Mouse (Mus musculus) heart, embryonic 16.5 days (tissue): Measurements from ENCODE around the gene Lmo7. TPM values are rescaled to one million over a fixed set of nuclear protein-coding genes. Genes with fewer than 3 reads are reported as not detected.

Source experiments
- ATAC-seq: fragments of 200-750 bp; cut with Nextera tagmentation; replicated peaks from 2 replicates; pipeline ENCODE4 v1.8.0; 2017; ENCODE audit warnings: moderate number of reproducible peaks; ENCODE audit not compliant: insufficient read depth, low FRiP score; ENCODE audit errors: extremely low read depth
- H3K27ac ChIP-seq: fragments of 300-500 bp; sonication (generic); 2 replicates; pipeline ENCODE4 v1.5.1; 2014; ENCODE audit warnings: mild to moderate bottlenecking, low read length, control low read depth, moderate library complexity
- H3K27me3 ChIP-seq: fragments of 300-500 bp; sonication (generic); 2 replicates; pipeline ENCODE4 v1.6.1; 2014; ENCODE audit warnings: low read length, mixed read lengths; ENCODE audit not compliant: control insufficient read depth, insufficient read depth
- H3K36me3 ChIP-seq: fragments of 300-500 bp; sonication (generic); 2 replicates; pipeline ENCODE4 v1.6.1; 2014; ENCODE audit not compliant: control insufficient read depth, insufficient read depth
- H3K4me1 ChIP-seq: fragments of 300-500 bp; sonication (generic); 2 replicates; pipeline ENCODE4 v1.6.1; 2014; ENCODE audit warnings: low read length, mixed read lengths; ENCODE audit not compliant: control insufficient read depth, insufficient read depth
- H3K4me2 ChIP-seq: fragments of 300-500 bp; sonication (generic); 2 replicates; pipeline ENCODE4 v1.6.1; 2014; ENCODE audit warnings: low read depth, mild to moderate bottlenecking, control low read depth, low read length
- H3K4me3 ChIP-seq: fragments of 300-500 bp; sonication (generic); 2 replicates; pipeline ENCODE4 v1.5.1; 2014; ENCODE audit warnings: mild to moderate bottlenecking, control low read depth, low read length
- H3K9ac ChIP-seq: fragments of 300-500 bp; sonication (generic); 2 replicates; pipeline ENCODE4 v1.6.1; 2014; ENCODE audit warnings: low read length, control low read depth
- H3K9me3 ChIP-seq: fragments of 300-500 bp; sonication (generic); replicated peaks from 2 replicates; pipeline ENCODE4 v1.6.1; 2016; ENCODE audit warnings: low read length; ENCODE audit not compliant: control insufficient read depth
- WGBS: fragments of 180-500 bp; shearing (Covaris S2); extraction: QIAGEN DNeasy Blood & Tissue Kit; methylation state at CpG from one replicate; pipeline ENCODE4 v1.1.7; 2014; 5-methylcytosine and 5-hydroxymethylcytosine counted together
- polyA plus RNA-seq: library from polyadenylated mRNA; unstranded; fragments of >200 nt; fragmentation: Nextera tagmentation; extraction: Ambion mirVana; gene quantifications from 2 replicates; pipeline ENCODE4 v1.2.1, GENCODE M21; 2015

Gene Lmo7
- polyA plus RNA-seq, 1 experiment from 2014 or later: 272 TPM

DNA sequence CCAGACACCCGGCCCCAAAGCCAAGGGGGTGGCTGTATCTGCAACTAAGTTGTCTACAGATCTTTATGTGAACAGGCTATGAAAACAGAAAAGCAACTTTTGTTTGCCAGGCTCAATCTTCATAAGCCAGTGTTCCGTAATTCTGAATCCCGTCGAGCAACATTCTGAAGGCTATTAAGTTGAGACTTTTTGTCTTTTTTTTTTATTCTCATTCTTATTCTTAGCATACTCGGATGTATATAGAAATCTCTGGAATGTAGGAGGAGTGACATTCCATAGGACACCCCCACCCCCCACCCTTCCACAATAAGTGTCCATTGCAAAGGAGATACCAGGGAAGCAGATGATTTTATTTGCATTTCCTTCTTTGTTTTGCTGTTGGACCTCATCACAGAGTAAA lies 76.3 kb downstream of the Lmo7 start:
- peaks cover 8% of the 10 kb centered on the region for H3K4me1 ChIP-seq
- H3K9me3 ChIP-seq: no peaks in the 10 kb centered on the region
- no peak overlapping the region for H3K4me2 ChIP-seq
- no peak for ATAC-seq
- H3K27me3 ChIP-seq: no peaks in the 10 kb centered on the region
- no peak overlapping the region for H3K9ac ChIP-seq
- no peaks in the 10 kb centered on the region for H3K36me3 ChIP-seq
- 64% methylated on average over 5 of the region's 5 CpGs for WGBS
- H3K4me3 ChIP-seq: no peak overlapping the region
- no peak overlapping the region for H3K27ac ChIP-seq

DNA sequence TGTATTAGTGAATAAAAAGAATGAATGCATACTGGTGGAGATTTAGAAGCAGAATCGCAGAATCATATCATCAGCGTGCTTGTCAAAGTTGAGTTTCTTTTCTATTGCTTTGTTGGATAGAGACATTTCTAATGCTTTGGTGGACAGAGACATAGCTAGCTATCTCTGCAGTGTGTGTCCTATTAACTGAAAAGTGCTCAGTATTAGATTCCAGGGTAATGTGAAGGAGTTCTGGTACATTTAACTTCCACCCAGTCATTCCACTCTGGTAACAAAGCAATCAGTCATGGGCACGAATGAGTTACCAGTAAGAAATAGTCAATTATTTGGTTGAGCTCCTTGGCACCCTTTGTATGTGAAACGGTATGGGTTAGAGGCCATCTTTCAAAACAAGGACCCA lies 76.8 kb downstream of the Lmo7 start:
- H3K36me3 ChIP-seq: no peaks in the 10 kb centered on the region
- WGBS: 88% methylated on average over 4 of the region's 4 CpGs
- H3K4me2 ChIP-seq: no peak overlapping the region

DNA sequence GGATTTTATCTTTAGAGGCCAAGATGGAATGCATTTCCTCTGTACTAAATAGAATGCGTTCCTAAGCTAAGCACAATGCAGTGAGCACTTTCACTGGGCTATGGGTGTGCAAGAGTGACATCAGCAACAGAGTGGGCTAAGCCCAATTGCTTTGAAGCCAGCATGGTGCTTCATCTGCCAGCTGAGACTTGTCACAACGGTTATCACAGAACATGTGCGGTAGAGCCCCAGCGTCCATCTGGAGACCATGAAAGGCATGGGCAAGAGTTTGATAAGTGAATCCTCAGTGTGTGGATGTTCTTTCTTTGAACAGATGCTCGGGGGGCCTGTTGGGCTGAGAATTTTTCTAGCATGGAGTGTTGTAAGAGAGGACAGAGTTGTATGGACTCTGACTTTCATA lies 86.7 kb downstream of the Lmo7 start:
- Histone ChIP-seq H3K4me2 (no peak overlapping the region), H3K9ac (no peak overlapping the region), H3K4me1 (peaks cover 5% of the 10 kb centered on the region), H3K27ac (peak overlapping the region; percentile 29; the same call in 1 of the 2 replicates), H3K9me3 (no peaks in the 10 kb centered on the region), H3K4me3 (no peak overlapping the region), H3K27me3 (no peaks in the 10 kb centered on the region), H3K36me3 (no peaks in the 10 kb centered on the region)
- 0 out of 2 replicates have a peak, but pooled peaks have one; percentile 37 for ATAC-seq
- WGBS: 27% methylated on average over 5 of the region's 5 CpGs

More for the DNA sequence above, 76.8 kb downstream of the Lmo7 start:
- H3K27ac ChIP-seq: no peak overlapping the region
- H3K4me3 ChIP-seq: no peak overlapping the region
- no peaks in the 10 kb centered on the region for H3K27me3 ChIP-seq
- no peak overlapping the region for H3K9ac ChIP-seq
- H3K9me3 ChIP-seq: no peaks in the 10 kb centered on the region
- H3K4me1 ChIP-seq: peaks cover 8% of the 10 kb centered on the region
- ATAC-seq: no peak

DNA sequence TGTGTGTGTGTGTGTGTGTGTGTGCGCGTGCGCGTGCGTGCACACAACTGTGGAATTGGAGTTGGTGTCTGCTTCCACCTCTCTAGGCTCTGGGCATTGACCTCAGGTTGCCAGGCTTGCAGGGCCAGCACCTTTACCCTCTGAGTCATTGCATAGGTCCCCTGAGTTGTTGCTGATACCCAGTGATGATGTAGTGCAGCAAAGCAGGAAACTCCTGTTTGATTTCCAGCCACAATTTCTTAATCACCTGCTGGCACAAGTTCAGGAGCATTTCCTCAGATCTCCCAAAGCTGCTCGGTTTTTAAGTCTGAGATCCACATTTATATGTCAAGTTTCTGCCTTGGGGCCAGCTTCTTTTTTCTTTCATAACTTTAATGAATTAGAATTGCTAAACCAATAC lies 92.6 kb downstream of the Lmo7 start:
- Histone ChIP-seq H3K4me2 (no peak overlapping the region), H3K9ac (no peak overlapping the region), H3K36me3 (no peaks in the 10 kb centered on the region), H3K9me3 (no peaks in the 10 kb centered on the region), H3K4me1 (no peaks in the 10 kb centered on the region), H3K27me3 (no peaks in the 10 kb centered on the region), H3K4me3 (no peak overlapping the region), H3K27ac (no peak overlapping the region)
- ATAC-seq: 0 out of 2 replicates have a peak, but pooled peaks have one; percentile 37
- WGBS: 87% methylated on average over 6 of the region's 6 CpGs

DNA sequence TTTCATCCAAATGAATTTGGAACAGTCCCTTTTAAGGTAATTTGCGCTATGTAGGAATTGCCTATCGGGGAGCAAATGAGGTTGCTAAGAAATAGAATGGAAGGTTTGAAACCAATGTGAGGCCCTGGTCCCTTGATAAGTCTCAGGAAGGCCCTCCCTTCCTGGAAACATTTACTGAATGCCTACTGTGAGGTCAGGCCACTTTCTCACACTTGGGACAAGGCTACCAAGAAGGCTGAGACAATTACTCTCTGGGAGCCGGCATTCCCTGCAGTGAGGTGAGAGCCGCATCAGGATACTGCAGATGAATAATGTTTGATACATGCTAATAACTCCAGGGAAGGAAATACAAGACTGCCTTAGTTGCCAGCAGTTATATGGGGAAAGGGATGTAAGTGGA lies 93.1 kb downstream of the Lmo7 start:
- no peak overlapping the region for H3K9ac ChIP-seq
- no peaks in the 10 kb centered on the region for H3K27me3 ChIP-seq
- no peaks in the 10 kb centered on the region for H3K9me3 ChIP-seq
- peak; percentile 70 for ATAC-seq
- no peaks in the 10 kb centered on the region for H3K36me3 ChIP-seq
- WGBS: 63% methylated on average over 4 of the region's 4 CpGs
- H3K4me3 ChIP-seq: no peak overlapping the region
- H3K4me2 ChIP-seq: no peak overlapping the region
- peak overlapping the region; percentile 49 for H3K27ac ChIP-seq
- H3K4me1 ChIP-seq: no peaks in the 10 kb centered on the region

DNA sequence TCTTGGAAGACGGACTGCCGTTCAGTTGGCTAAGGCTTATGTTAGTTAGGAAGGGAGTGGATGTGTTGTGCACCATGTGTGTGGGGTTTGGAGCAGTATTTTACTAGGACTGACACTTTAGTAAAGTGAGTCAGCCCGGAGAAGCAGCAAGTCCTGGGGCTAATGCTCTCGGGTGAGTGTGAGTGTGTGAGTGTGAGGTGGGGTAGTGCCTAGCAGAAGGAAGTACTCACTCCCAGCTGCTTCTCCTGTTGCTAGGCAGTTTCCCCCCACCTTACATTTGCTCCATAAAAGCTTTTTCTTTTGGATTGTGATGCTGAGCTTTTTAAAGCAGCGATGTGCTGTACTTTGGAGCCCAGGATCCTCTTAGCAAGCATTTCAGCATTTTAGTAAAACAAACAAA lies 99.9 kb downstream of the Lmo7 start:
- Histone ChIP-seq H3K27ac (no peak overlapping the region), H3K9me3 (no peaks in the 10 kb centered on the region), H3K27me3 (no peaks in the 10 kb centered on the region), H3K9ac (no peak overlapping the region), H3K4me3 (no peak overlapping the region), H3K36me3 (no peaks in the 10 kb centered on the region), H3K4me2 (no peak overlapping the region), H3K4me1 (peaks cover 9% of the 10 kb centered on the region; the same call in 1 of the 2 replicates)
- 73% methylated on average over 5 of the region's 5 CpGs for WGBS
- ATAC-seq: no peak

DNA sequence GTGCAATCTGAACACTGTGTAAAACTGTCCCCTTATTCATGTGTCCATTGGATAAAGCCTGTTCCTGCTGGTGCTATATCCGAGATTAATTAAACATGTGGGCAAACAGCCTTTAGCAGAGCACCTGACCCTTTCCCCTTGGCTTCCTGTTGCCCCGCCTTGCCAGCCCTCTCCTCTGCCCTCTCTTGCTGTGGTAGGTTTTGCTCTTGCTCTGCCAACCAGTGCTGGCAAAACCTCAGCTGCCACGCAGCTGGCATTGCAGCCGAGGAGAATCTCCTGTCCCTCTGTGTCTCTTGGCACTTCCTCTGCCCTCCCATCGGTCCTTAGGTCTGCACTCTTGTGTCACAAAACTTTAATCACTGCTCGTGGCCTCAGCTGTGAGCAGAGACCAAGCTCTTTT lies 100.4 kb downstream of the Lmo7 start:
- H3K27me3 ChIP-seq: no peaks in the 10 kb centered on the region
- peaks cover 9% of the 10 kb centered on the region; the same call in 1 of the 2 replicates for H3K4me1 ChIP-seq
- WGBS: 51% methylated on average over 6 of the region's 6 CpGs
- H3K9ac ChIP-seq: peak overlapping the region; percentile 41; the same call in 1 of the 2 replicates
- no peaks in the 10 kb centered on the region for H3K9me3 ChIP-seq
- H3K27ac ChIP-seq: no peak overlapping the region
- no peaks in the 10 kb centered on the region for H3K36me3 ChIP-seq
- H3K4me2 ChIP-seq: no peak overlapping the region
- H3K4me3 ChIP-seq: no peak overlapping the region
- 0 out of 2 replicates have a peak, but pooled peaks have one; percentile 16 for ATAC-seq

DNA sequence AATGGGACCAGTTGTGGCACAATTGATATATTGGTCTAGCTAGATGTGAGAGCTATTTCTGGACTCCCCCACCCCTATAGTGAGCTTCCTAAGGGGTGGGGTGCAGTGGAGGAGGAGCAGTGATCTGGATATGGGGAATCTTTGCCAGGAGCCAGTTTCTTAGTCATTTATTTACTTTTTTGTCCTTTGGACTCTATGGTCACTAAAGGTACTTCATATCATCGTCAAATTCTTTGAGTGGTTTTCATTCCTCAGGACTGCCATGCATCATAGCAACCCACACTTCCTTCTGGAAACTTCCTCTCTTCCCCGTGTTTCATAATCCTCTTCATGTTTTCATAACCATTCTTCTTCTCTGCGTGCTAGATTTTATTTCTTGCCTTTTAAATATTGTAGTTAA lies 104.4 kb downstream of the Lmo7 start:
- ATAC-seq: no peak

GRCm38 (mm10) chr14:101836401-101836800 lies 106.6 kb downstream of the Lmo7 start:
- Histone ChIP-seq H3K36me3 (no peaks in the 10 kb centered on the region), H3K27ac (no peak overlapping the region), H3K4me2 (no peak overlapping the region), H3K4me3 (no peak overlapping the region), H3K9me3 (no peaks in the 10 kb centered on the region), H3K4me1 (peaks cover 14% of the 10 kb centered on the region), H3K9ac (no peak overlapping the region), H3K27me3 (no peaks in the 10 kb centered on the region)
- WGBS: 89% methylated on average over 2 of the region's 2 CpGs
- no peak for ATAC-seq

More for the DNA sequence above, 104.4 kb downstream of the Lmo7 start:
- Histone ChIP-seq H3K4me2 (no peak overlapping the region), H3K4me3 (no peak overlapping the region), H3K4me1 (peaks cover 14% of the 10 kb centered on the region), H3K27me3 (no peaks in the 10 kb centered on the region), H3K9me3 (no peaks in the 10 kb centered on the region), H3K27ac (no peak overlapping the region), H3K9ac (no peak overlapping the region), H3K36me3 (no peaks in the 10 kb centered on the region)
- 60% methylated on average over 3 of the region's 3 CpGs for WGBS
